Mouse (Mus musculus): ENCODE results near the gene Rilpl1.

Gene Rilpl1

DNA sequence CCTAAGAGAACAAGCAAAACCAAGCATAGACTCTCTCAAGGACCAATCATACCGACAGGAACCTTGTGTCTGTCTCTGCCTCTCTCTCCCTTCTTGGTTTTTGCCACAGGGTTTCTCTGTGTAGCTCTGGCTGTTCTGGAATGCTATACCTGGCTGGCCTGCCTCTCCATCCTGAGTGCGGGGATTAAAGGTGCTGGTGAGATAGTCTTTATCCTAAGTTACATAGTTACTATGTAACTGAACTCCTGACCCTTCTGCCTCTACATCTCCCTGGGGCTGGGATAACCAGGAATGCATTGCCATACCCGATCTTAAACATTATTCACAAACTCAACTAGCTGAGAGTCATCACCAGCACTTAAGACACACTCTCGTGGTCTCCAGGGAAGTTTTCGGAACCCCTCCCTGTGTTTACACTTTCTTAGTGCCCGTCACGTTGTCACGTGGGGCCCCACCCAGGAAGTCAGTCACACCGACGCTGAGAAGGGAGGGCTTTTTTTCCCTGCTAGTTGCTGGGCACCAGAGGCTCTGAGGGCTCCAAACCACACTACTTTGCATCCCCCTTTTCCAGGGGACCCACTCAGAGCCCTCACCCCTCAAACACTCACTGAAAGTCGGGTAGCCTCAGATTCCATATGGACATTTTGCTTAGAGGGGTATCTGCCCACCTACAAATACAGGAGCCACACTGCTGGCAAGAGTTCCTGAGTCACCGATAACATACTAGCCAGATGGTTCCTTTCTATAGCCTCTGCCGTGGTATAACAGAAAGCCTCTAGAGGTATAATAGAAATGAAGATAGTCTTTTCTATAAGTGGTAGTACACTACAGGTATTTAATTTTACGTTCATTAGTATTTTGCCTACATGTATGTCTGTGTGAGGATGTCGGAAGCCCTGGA, 34.3 kb downstream of the Rilpl1 start:
- intact Hi-C loops (cut with DNase I): no loop called here

DNA sequence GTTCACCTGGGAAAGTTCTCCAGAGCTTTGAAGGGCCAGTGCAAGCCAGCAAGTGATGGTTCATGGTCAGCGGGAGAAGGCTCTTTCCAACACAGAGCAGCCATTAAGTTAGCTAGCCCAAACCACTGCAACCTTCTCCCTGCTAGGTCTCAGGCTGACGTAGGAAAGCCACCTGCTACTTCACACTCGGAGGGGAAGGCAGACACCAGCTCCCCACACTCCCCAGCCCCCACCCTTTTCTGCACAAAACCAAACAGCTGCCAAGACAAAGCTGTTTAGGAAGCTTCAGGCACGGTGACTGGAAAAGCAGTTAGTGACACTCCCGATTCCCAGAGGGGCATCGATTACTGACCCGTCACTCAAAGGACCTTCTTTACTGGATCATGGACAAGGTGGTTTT, 35.6 kb downstream of the Rilpl1 start:
- intact Hi-C loops (cut with DNase I): no loop called here

GRCm38 (mm10) chr5:124493455-124493854, 37.7 kb downstream of the Rilpl1 start:
- intact Hi-C loops (cut with DNase I): loop anchor here (5.0 kb wide), 1 partner anchor 34 kb away; no protein-coding TSS in a partner anchor

GRCm38 (mm10) chr5:124492618-124493017, 38.6 kb downstream of the Rilpl1 start:
- intact Hi-C loops (cut with DNase I): loop anchor here (5.0 kb wide), 1 partner anchor 35 kb away; no protein-coding TSS in a partner anchor

GRCm38 (mm10) chr5:124491732-124492131, 39.5 kb downstream of the Rilpl1 start:
- intact Hi-C loops (cut with DNase I): loop anchor here (5.0 kb wide), 1 partner anchor 36 kb away; no protein-coding TSS in a partner anchor

DNA sequence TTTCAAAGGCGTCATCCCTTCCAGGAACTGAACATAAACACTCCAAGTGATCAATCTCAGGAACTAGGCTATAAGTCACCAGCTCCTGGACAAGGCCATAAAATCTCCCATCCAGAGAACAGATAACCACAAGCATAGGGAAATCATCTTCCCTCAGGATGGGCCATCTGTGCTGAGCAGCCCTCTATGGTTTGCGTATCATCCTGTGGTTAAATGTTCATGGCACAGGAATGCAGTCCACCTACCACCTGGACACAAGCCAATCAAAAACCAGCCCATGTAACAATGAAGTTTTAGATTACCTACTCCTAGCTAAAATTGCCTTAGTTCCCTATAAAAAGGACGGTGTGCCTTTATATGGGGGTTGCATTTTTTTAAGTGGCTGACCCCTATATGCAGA, 42.3 kb downstream of the Rilpl1 start:
- intact Hi-C loops (cut with DNase I): loop anchor here (5.0 kb wide), 1 partner anchor 57 kb away; no protein-coding TSS in a partner anchor

- intact Hi-C loops (cut with DNase I): loop anchor here (5.0 kb wide), 1 partner anchor 53 kb away; no protein-coding TSS in a partner anchor
These were observed 45.5 kb downstream of the Rilpl1 start for GRCm38 (mm10) chr5:124485654-124486053.

GRCm38 (mm10) chr5:124483655-124484396, 47.4 kb downstream of the Rilpl1 start:
- intact Hi-C loops (cut with DNase I): no loop called here

GRCm38 (mm10) chr5:124482966-124483654, 48.1 kb downstream of the Rilpl1 start, which contains the start of gene Snrnp35:
Snrnp35 (plus strand) TSS chr5:124483134.
- intact Hi-C loops (cut with DNase I): no loop called here

- intact Hi-C loops (cut with DNase I): no loop called here
These were observed 48.7 kb downstream of the Rilpl1 start for GRCm38 (mm10) chr5:124482436-124482965.

DNA sequence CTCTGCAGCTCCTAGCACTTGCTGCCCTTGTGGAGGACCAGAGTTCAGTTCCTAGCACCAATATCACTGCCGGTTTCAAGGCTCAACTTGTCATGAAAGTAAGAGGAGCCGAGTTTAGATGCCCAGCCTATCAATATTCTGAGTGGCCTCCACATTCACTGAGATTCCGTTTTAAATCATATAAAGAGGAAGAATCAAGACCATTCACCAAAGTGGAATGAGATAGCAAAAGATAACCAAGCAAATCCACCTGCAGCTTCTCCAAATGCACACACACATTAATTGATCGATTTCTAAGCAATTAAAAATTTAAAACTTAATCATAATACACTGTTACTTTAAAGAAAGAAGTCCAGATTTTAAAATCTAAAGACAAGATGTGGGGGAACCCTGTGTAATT, 49.5 kb downstream of the Rilpl1 start:
- intact Hi-C loops (cut with DNase I): no loop called here

DNA sequence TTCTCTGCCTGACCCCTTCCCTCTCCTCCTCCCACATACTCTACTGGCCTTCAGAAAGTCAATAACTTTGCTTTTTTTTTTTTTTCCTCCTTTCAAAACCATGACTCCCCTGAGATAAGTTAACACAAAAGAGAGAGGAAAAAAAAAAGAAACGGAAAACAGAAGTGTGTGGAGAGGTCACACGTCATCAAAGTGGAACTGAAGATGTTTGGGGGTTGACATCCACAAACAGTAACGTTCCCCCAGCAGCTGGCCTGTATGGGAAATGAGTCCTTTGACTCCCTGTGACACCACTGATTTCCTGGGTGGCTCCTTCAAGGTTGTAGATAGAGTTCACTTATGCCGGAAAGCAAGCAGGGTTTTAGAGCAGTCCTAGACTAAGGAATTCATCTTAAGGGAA, 51.1 kb downstream of the Rilpl1 start:
- intact Hi-C loops (cut with DNase I): no loop called here

DNA sequence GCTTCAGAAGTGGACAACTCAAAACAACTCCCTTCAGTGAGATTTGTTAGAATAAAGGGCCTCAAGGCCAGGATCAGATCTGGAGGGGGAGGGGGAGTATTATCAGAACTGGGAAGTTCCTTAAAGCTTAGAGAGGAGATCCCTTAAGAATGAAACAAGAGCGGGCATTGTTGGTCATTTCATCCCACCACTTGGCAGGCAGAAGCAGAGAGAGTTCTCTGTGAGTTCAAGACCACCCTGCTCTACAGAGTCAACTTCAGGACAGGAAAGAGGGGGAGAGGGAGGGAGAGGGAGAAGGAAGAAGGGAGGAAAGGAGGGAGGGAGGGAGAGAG, 52.4 kb downstream of the Rilpl1 start:
- intact Hi-C loops (cut with DNase I): loop anchor here (2.0 kb wide), 1 partner anchor 32 kb away; no protein-coding TSS in a partner anchor

- intact Hi-C loops (cut with DNase I): no loop called here
These were observed 60.5 kb downstream of the Rilpl1 start for GRCm38 (mm10) chr5:124470591-124471171.

DNA sequence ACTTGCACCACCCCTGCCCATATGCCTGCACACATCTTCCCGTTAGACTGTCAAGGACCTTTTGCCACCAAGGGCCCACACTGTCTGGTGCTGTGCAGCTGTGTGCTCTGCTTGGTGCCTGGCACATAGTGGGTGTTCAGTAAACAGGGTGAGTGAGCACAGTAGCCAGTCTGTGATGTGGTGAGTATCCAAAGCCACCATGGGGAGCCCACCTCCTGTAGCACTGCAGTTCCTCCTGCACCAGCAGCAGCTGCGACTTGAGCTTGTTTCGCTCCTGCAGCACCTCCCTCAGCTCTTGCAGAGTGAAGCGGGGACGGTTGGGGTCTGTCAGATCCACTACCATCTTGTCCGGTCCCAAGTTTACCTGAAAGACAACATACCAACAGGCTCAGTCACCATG, 61.7 kb downstream of the Rilpl1 start:
- intact Hi-C loops (cut with DNase I): no loop called here

- intact Hi-C loops (cut with DNase I): no loop called here
These were observed 62.8 kb downstream of the Rilpl1 start for GRCm38 (mm10) chr5:124468365-124468764.

GRCm38 (mm10) chr5:124467766-124468165, 63.4 kb downstream of the Rilpl1 start:
- intact Hi-C loops (cut with DNase I): no loop called here

GRCm38 (mm10) chr5:124464905-124465304, 66.3 kb downstream of the Rilpl1 start:
- intact Hi-C loops (cut with DNase I): no loop called here

DNA sequence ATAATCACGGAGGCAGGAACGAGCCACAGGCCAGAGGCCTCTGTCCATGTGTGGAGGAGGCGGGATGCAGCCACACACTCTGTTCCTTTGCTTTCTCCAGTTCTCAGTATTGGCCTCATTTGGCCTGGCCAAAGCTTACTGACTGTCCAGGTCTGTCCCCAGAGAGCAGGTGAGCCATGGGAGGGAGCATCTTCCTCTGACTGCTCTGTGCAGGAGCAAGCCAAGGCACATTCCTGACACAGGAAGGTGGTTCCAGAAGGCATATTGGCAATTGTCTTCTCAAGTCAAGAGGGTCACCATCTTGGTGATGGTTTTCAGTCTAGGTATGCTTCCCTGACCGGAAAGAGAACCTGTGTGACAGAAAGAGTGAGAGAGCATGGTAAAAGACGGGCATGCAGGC, 67.7 kb downstream of the Rilpl1 start:
- intact Hi-C loops (cut with DNase I): no loop called here

DNA sequence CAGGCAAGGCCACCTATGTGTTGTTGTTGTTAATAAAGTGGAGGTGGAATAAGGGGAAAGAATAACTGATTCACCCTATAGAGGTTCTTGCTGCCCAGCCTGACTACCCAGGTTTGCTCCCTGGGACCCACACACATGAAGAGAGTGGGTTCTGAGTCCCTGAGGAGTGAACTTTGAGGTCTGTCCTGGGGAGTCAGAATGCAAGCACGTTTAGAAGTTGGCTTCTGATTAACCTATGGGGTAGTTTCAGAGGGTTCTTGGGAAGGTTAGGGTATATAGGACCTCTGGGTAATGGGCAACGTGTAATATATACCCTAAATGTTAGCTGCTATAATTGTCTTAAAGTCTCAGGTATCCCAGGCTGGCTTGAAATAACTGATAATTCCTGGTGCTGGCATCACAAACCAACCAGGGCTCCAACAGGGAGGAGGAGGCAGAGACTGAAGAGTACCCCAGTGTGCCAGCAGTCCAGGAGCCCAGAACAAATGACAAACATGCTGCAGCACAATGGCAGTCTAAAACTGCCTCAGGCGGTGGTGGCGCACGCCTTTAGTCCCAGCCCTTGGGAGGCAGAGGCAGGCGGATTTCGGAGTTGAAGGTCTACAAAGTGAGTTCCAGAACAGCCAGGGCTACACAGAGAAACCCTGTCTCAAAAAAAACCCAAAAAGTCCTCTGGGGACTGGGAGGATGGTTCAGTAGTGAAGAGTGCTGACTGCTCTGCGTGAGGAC, 68.7 kb downstream of the Rilpl1 start:
- intact Hi-C loops (cut with DNase I): no loop called here
